Mouse (Mus musculus) lung, postnatal 14 days (tissue): ENCODE results near the gene Adssl1.

ENCODE experiments used
- DNase-seq: peaks from one replicate; pipeline ENCODE4 v3.0.0; 2021

Adssl1 gene

GRCm38 (mm10) chr12:112593951-112594915 lies 25.6 kb upstream of the Adssl1 start:
- no peak for DNase-seq

- DNase-seq, result no peak
Observed at GRCm38 (mm10) chr12:112594989-112595388, 24.9 kb upstream of the Adssl1 start.

- no peak for DNase-seq
Observed at GRCm38 (mm10) chr12:112595626-112596025, 24.2 kb upstream of the Adssl1 start.

GRCm38 (mm10) chr12:112596454-112596853 lies 23.4 kb upstream of the Adssl1 start:
- no peak for DNase-seq

- no peak for DNase-seq
Observed at GRCm38 (mm10) chr12:112596891-112597500, 22.8 kb upstream of the Adssl1 start.

GRCm38 (mm10) chr12:112597618-112598017 lies 22.2 kb upstream of the Adssl1 start:
- DNase-seq, result no peak

GRCm38 (mm10) chr12:112599198-112599597 lies 20.6 kb upstream of the Adssl1 start:
- DNase-seq, result no peak

- DNase-seq, result no peak
Observed at GRCm38 (mm10) chr12:112599942-112600611, 19.8 kb upstream of the Adssl1 start.

- DNase-seq, result peak; percentile 53
Observed at GRCm38 (mm10) chr12:112604022-112604421, 15.8 kb upstream of the Adssl1 start.

GRCm38 (mm10) chr12:112604709-112605649 lies 14.9 kb upstream of the Adssl1 start:
- DNase-seq, result peak; percentile 65

- peak; percentile 83 for DNase-seq
Observed at GRCm38 (mm10) chr12:112605766-112606165, 14.1 kb upstream of the Adssl1 start.

- no peak for DNase-seq
Observed at GRCm38 (mm10) chr12:112606998-112607397, 12.8 kb upstream of the Adssl1 start.

GRCm38 (mm10) chr12:112609031-112609430 lies 10.8 kb upstream of the Adssl1 start:
- DNase-seq, result no peak

GRCm38 (mm10) chr12:112616668-112617067 lies 3.2 kb upstream of the Adssl1 start:
- DNase-seq, result no peak

- DNase-seq, result no peak
Observed at GRCm38 (mm10) chr12:112617184-112617583, 2.7 kb upstream of the Adssl1 start.

- peak; percentile 78 for DNase-seq
Observed at GRCm38 (mm10) chr12:112617898-112618380, 1.9 kb upstream of the Adssl1 start.

- no peak for DNase-seq
Observed at GRCm38 (mm10) chr12:112618981-112619685, 712 bp upstream of the Adssl1 start.

- DNase-seq, result no peak
Observed at GRCm38 (mm10) chr12:112620354-112621061, 663 bp downstream of the Adssl1 start.

- no peak for DNase-seq
Observed at GRCm38 (mm10) chr12:112621900-112622299, 2.1 kb downstream of the Adssl1 start.

- peak; percentile 75 for DNase-seq
Observed at GRCm38 (mm10) chr12:112623742-112624141, 3.9 kb downstream of the Adssl1 start.

- DNase-seq, result no peak
Observed at GRCm38 (mm10) chr12:112625700-112626099, 5.9 kb downstream of the Adssl1 start.
